Mouse (Mus musculus) adrenal gland, postnatal 10 days (tissue): ENCODE measurements around the gene Akr1d1. TPM values are rescaled to one million over a fixed set of nuclear protein-coding genes. Genes with fewer than 3 reads are reported as not detected.
A peak's percentile ranks its signal among the peaks of the same experiment; 100 is the strongest.

Experiments used
- DNase-seq: peaks from one replicate; pipeline ENCODE4 v3.0.0; 2021; ENCODE audit warnings: mixed read lengths
- total RNA-seq, 2 experiments: library from RNA; stranded (reverse); gene quantifications; 2 replicates each; pipeline ENCODE4 v1.2.3; 2021

Akr1d1 gene
- total RNA-seq, 2 experiments from 2014 or later: 209 to 355 TPM

- DNase-seq: peak; percentile 24
Observed at GRCm38 (mm10) chr6:37567363-37567762, 37.4 kb downstream of the Akr1d1 start.

GRCm38 (mm10) chr6:37571939-37572338 lies 42.0 kb downstream of the Akr1d1 start:
- DNase-seq: no peak

- no peak for DNase-seq
Observed at GRCm38 (mm10) chr6:37572935-37573334, 43.0 kb downstream of the Akr1d1 start.

GRCm38 (mm10) chr6:37580476-37580875 lies 50.5 kb downstream of the Akr1d1 start:
- DNase-seq: no peak

- DNase-seq: peak; percentile 81
Observed at GRCm38 (mm10) chr6:37589340-37589962, 59.5 kb downstream of the Akr1d1 start.

- no peak for DNase-seq
Observed at GRCm38 (mm10) chr6:37590800-37591199, 60.8 kb downstream of the Akr1d1 start.

GRCm38 (mm10) chr6:37592101-37593032 lies 62.4 kb downstream of the Akr1d1 start:
- peak; percentile 71 for DNase-seq

- no peak for DNase-seq
Observed at GRCm38 (mm10) chr6:37593033-37593374, 63.0 kb downstream of the Akr1d1 start.

GRCm38 (mm10) chr6:37593551-37594089 lies 63.6 kb downstream of the Akr1d1 start:
- DNase-seq: no peak

GRCm38 (mm10) chr6:37597088-37597487 lies 67.1 kb downstream of the Akr1d1 start:
- no peak for DNase-seq

GRCm38 (mm10) chr6:37598033-37598432 lies 68.1 kb downstream of the Akr1d1 start:
- DNase-seq: no peak

- no peak for DNase-seq
Observed at GRCm38 (mm10) chr6:37600976-37601498, 71.1 kb downstream of the Akr1d1 start.

- peak; percentile 21 for DNase-seq
Observed at GRCm38 (mm10) chr6:37602857-37603765, 73.1 kb downstream of the Akr1d1 start.

GRCm38 (mm10) chr6:37604178-37604883 lies 74.4 kb downstream of the Akr1d1 start:
- no peak for DNase-seq

- DNase-seq: no peak
Observed at GRCm38 (mm10) chr6:37604884-37605269, 74.9 kb downstream of the Akr1d1 start.

- no peak for DNase-seq
Observed at GRCm38 (mm10) chr6:37607511-37608289, 77.7 kb downstream of the Akr1d1 start.

- DNase-seq: no peak
Observed at GRCm38 (mm10) chr6:37612603-37613284, 82.8 kb downstream of the Akr1d1 start.

- DNase-seq: no peak
Observed at GRCm38 (mm10) chr6:37615490-37615889, 85.5 kb downstream of the Akr1d1 start.

- no peak for DNase-seq
Observed at GRCm38 (mm10) chr6:37616136-37616535, 86.2 kb downstream of the Akr1d1 start.
